Mouse (Mus musculus) kidney, adult 2 months (tissue): ENCODE data around the gene Ntpcr.

Source experiments
- CTCF ChIP-seq: fragments of 200-500 bp; conservative IDR thresholded peaks from 2 replicates; pipeline ENCODE4 v1.5.1; 2011; ENCODE audit warnings: low read depth, mild to moderate bottlenecking, control low read depth, low read length, moderate library complexity, mixed read lengths; ENCODE audit not compliant: insufficient read depth, insufficient read length
- POLR2A ChIP-seq: fragments of 200-500 bp; IDR thresholded peaks from one replicate; pipeline ENCODE4 v1.6.1; 2011; ENCODE audit warnings: low read depth, low read length, control low read depth

GRCm38 (mm10) chr8:125779656-125780055, 49.9 kb downstream of the Ntpcr start:
- no peak for TF ChIP-seq CTCF
- no peak for TF ChIP-seq POLR2A
